Mouse (Mus musculus) liver, postnatal 0 days (tissue): ENCODE results near the gene Dchs1.

Experiments
- CTCF ChIP-seq: sonication (generic); IDR thresholded peaks from 2 replicates; pipeline ENCODE4 v1.5.1; 2016; ENCODE audit warnings: antibody characterized with exemption, low read depth
- EP300 ChIP-seq: IDR thresholded peaks from 2 replicates; pipeline ENCODE4 v1.6.1; 2016; ENCODE audit warnings: antibody characterized with exemption, low read depth, mild to moderate bottlenecking

- TF ChIP-seq CTCF (no peak), EP300 (no peak)
These were observed 22.9 kb upstream of the Dchs1 start for GRCm38 (mm10) chr7:105810280-105810876.
